Mouse (Mus musculus) spleen, adult 2 months (tissue): ENCODE results near the gene Apol7c.

Experiments used
- CTCF ChIP-seq: fragments of 200-500 bp; IDR thresholded peaks from 2 replicates; pipeline ENCODE4 v1.5.1; 2011; ENCODE audit warnings: mild to moderate bottlenecking, inconsistent platforms; ENCODE audit not compliant: insufficient read depth, insufficient read length, insufficient replicate concordance; ENCODE audit errors: extremely low read depth
- POLR2A ChIP-seq: fragments of 200-500 bp; IDR thresholded peaks from 2 replicates; pipeline ENCODE4 v1.6.1; 2011; ENCODE audit warnings: low read depth, low read length, inconsistent platforms

DNA sequence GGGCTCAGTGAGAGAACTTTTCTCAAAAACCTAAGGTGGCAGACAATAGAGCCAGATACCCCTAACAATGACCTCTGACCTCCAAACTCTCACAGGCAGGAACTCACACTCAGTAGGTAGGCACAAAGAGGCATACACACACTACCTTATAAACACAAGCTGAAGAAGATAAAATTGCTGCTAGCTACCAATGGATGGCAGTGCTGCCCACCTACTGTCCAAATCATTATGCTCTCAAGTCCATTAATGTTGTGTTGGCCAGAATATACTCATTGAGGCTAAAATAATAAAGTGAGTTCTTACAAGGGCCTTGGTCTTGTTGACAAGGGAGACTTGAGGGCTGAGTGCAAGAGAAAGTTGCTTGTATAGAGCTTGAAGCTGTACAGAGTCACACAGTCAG, 30.1 kb upstream of the Apol7c start:
- no peak for TF ChIP-seq CTCF
- TF ChIP-seq POLR2A, result no peak
